Mouse (Mus musculus) 3134 (cell line): ENCODE measurements around the gene Fads6.
A peak's percentile ranks its signal among the peaks of the same experiment; 100 is the strongest.

Source experiments
- DNase-seq: peaks from one replicate; pipeline ENCODE4 v3.0.0-alpha.2; 2011; ENCODE audit warnings: low spot score; ENCODE audit not compliant: insufficient read length; ENCODE audit errors: extremely low read depth

Gene Fads6

GRCm38 (mm10) chr11:115301351-115301750 lies 3.9 kb upstream of the Fads6 start:
- DNase-seq = peak; percentile 61

- no peak for DNase-seq
These were observed 3.3 kb upstream of the Fads6 start for GRCm38 (mm10) chr11:115300745-115301144.

GRCm38 (mm10) chr11:115298160-115298559 lies 697 bp upstream of the Fads6 start:
- DNase-seq = no peak

- DNase-seq = no peak
These were observed 822 bp downstream of the Fads6 start for GRCm38 (mm10) chr11:115296471-115297210.

GRCm38 (mm10) chr11:115295939-115296338 lies 1.5 kb downstream of the Fads6 start:
- no peak for DNase-seq

- no peak for DNase-seq
These were observed 4.7 kb downstream of the Fads6 start for GRCm38 (mm10) chr11:115292631-115293375.

GRCm38 (mm10) chr11:115291503-115291902 lies 6.0 kb downstream of the Fads6 start:
- no peak for DNase-seq

- peak; percentile 55 for DNase-seq
These were observed 6.5 kb downstream of the Fads6 start for GRCm38 (mm10) chr11:115290919-115291318.

- DNase-seq = no peak
These were observed 7.1 kb downstream of the Fads6 start for GRCm38 (mm10) chr11:115290314-115290713.

- DNase-seq = no peak
These were observed 7.6 kb downstream of the Fads6 start for GRCm38 (mm10) chr11:115289885-115290284.

GRCm38 (mm10) chr11:115288305-115288704 lies 9.2 kb downstream of the Fads6 start:
- DNase-seq = no peak

- no peak for DNase-seq
These were observed 10.1 kb downstream of the Fads6 start for GRCm38 (mm10) chr11:115287386-115287785.

- DNase-seq = no peak
These were observed 11.1 kb downstream of the Fads6 start for GRCm38 (mm10) chr11:115286201-115286993.

- DNase-seq = no peak
These were observed 12.2 kb downstream of the Fads6 start for GRCm38 (mm10) chr11:115285282-115285681.

GRCm38 (mm10) chr11:115283891-115284620 lies 13.4 kb downstream of the Fads6 start:
- DNase-seq = no peak

- DNase-seq = no peak
These were observed 14.0 kb downstream of the Fads6 start for GRCm38 (mm10) chr11:115283486-115283765.

GRCm38 (mm10) chr11:115282723-115283485 lies 14.6 kb downstream of the Fads6 start:
- no peak for DNase-seq

- DNase-seq = no peak
These were observed 15.2 kb downstream of the Fads6 start for GRCm38 (mm10) chr11:115282295-115282694.

GRCm38 (mm10) chr11:115279726-115280125 lies 17.7 kb downstream of the Fads6 start:
- peak; percentile 56 for DNase-seq

- no peak for DNase-seq
These were observed 19.3 kb downstream of the Fads6 start for GRCm38 (mm10) chr11:115278176-115278575.
